Mouse (Mus musculus): ENCODE results near the gene Acoxl. TPM values are rescaled to one million over a fixed set of nuclear protein-coding genes. Genes with fewer than 3 reads are reported as not detected.

Acoxl gene
- polyA plus RNA-seq, 1 experiment = not detected

- no peaks in the 10 kb centered on the region for H3K27me3 ChIP-seq (ENCODE audit: control insufficient read depth, insufficient read depth, low read length)
- no peaks in the 10 kb centered on the region for H3K4me1 ChIP-seq (ENCODE audit: control insufficient read depth, insufficient read depth, low read length)
- TF ChIP-seq CTCF (IDR thresholded peaks at IDR 0.05; ENCODE audit: borderline replicate concordance, insufficient read depth, low read depth, low read length) (no peak), POLR2A (IDR thresholded peaks at IDR 0.05; ENCODE audit: borderline replicate concordance, insufficient read depth, low read length) (no peak)
- H3K27ac ChIP-seq (ENCODE audit: insufficient read depth, low read length) = no peak overlapping the region
- peak in 1 of 2 experiments; percentile 11 for DNase-seq
- no peak overlapping the region for H3K4me3 ChIP-seq (replicated peaks; ENCODE audit: insufficient read depth, low read depth, low read length)
- WGBS = 48% methylated on average over 6 of the region's 6 CpGs
Measured at GRCm38 (mm10) chr2:127990856-127991479, 152.3 kb downstream of the Acoxl start.

DNA sequence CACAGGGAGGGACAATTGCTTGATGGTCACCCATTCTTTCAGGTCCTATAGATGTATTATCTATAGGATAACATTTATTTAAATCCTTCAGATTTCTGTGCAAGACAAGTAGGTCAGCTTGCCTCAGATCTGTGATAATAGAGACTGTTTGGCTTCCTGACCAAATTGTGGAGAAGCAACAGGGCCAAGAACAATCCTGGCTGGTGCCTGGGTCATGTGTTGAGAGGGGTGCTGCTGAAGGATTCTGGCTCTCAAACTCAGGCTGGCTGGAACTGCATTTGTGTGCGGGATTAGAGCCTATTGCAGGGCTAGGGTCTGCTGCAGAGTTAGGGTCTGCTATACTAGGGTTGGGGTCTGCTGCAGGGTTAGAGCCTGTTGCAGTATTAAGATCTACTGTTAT is 153.0 kb downstream of the Acoxl start:
- Histone ChIP-seq H3K27me3 (ENCODE audit: control insufficient read depth, insufficient read depth, low read length) (no peaks in the 10 kb centered on the region), H3K4me1 (ENCODE audit: control insufficient read depth, insufficient read depth, low read length) (no peaks in the 10 kb centered on the region), H3K27ac (ENCODE audit: insufficient read depth, low read length) (no peak overlapping the region), H3K4me3 (replicated peaks; ENCODE audit: insufficient read depth, low read depth, low read length) (no peak overlapping the region)
- DNase-seq = no peak
- 78% methylated on average over 1 of the region's 1 CpGs for WGBS
- TF ChIP-seq CTCF (IDR thresholded peaks at IDR 0.05; ENCODE audit: borderline replicate concordance, insufficient read depth, low read depth, low read length) (no peak), POLR2A (IDR thresholded peaks at IDR 0.05; ENCODE audit: borderline replicate concordance, insufficient read depth, low read length) (no peak)

GRCm38 (mm10) chr2:128008662-128009423 is 170.2 kb downstream of the Acoxl start:
- TF ChIP-seq POLR2A (IDR thresholded peaks at IDR 0.05; ENCODE audit: borderline replicate concordance, insufficient read depth, low read length) (no peak), CTCF (IDR thresholded peaks at IDR 0.05; ENCODE audit: borderline replicate concordance, insufficient read depth, low read depth, low read length) (no peak)
- DNase-seq = no peak
- H3K27me3 ChIP-seq (ENCODE audit: control insufficient read depth, insufficient read depth, low read length) = no peaks in the 10 kb centered on the region
- H3K4me3 ChIP-seq (replicated peaks; ENCODE audit: insufficient read depth, low read depth, low read length) = no peak overlapping the region
- no peaks in the 10 kb centered on the region for H3K4me1 ChIP-seq (ENCODE audit: control insufficient read depth, insufficient read depth, low read length)
- H3K27ac ChIP-seq (ENCODE audit: insufficient read depth, low read length) = no peak overlapping the region
- WGBS = 96% methylated on average over 17 of the region's 17 CpGs

GRCm38 (mm10) chr2:128014613-128015012 is 175.9 kb downstream of the Acoxl start:
- no peak overlapping the region for H3K4me3 ChIP-seq (replicated peaks; ENCODE audit: insufficient read depth, low read depth, low read length)
- 68% methylated on average over 2 of the region's 2 CpGs for WGBS
- no peak overlapping the region for H3K27ac ChIP-seq (ENCODE audit: insufficient read depth, low read length)
- H3K27me3 ChIP-seq (ENCODE audit: control insufficient read depth, insufficient read depth, low read length) = no peaks in the 10 kb centered on the region
- no peak for TF ChIP-seq POLR2A (IDR thresholded peaks at IDR 0.05; ENCODE audit: borderline replicate concordance, insufficient read depth, low read length)
- TF ChIP-seq CTCF (IDR thresholded peaks at IDR 0.05; ENCODE audit: borderline replicate concordance, insufficient read depth, low read depth, low read length) = no peak
- H3K4me1 ChIP-seq (ENCODE audit: control insufficient read depth, insufficient read depth, low read length) = no peaks in the 10 kb centered on the region
- no peak for DNase-seq

- no peak for TF ChIP-seq CTCF (IDR thresholded peaks at IDR 0.05; ENCODE audit: borderline replicate concordance, insufficient read depth, low read depth, low read length)
- TF ChIP-seq POLR2A (IDR thresholded peaks at IDR 0.05; ENCODE audit: borderline replicate concordance, insufficient read depth, low read length) = no peak
- WGBS = 59% methylated on average over 8 of the region's 8 CpGs
- H3K4me3 ChIP-seq (replicated peaks; ENCODE audit: insufficient read depth, low read depth, low read length) = no peak overlapping the region
- no peaks in the 10 kb centered on the region for H3K27me3 ChIP-seq (ENCODE audit: control insufficient read depth, insufficient read depth, low read length)
- H3K4me1 ChIP-seq (ENCODE audit: control insufficient read depth, insufficient read depth, low read length) = no peaks in the 10 kb centered on the region
- H3K27ac ChIP-seq (ENCODE audit: insufficient read depth, low read length) = no peak overlapping the region
- no peak for DNase-seq
Measured at GRCm38 (mm10) chr2:128015602-128016001, 176.9 kb downstream of the Acoxl start.

DNA sequence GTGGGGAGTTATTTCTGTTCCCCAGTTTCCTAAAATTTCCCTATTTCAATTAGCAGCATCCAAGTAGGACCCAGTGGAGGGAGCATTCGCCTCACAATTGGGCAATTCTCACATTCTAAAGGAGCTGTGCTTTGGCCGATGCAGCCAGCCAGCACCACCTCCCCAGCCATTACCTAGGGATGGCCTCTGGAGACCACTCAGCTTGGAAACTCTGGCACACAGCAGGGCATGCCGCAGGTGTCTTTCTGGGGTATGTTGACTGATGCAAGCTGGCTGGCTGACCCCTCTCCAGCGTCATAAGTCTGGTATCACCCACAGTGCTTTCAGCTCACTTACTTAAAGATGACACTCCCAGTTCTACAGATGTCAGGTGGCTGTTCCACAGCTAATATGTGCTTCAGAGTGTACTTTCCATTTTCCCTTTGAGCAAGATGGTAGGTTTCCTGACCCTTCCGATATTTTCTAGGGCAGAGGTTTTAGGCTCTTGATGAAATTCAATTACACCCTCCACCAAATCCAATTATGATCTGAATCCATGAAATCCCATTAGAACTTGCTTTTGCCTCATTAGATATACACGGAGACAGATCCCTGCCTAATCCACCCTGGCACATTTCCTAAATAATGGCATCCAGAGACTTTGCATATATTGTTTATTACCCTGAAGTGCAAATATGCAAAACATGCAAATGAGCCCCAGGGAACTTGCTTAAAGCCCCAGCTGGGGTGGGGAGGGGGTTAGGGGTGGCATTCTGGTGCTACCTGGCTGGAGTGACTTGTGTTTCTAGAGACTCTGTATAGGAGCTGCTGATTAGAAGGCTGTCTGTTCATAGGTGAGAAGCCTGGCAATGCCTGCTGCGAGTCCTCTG is 181.6 kb downstream of the Acoxl start:
- Histone ChIP-seq H3K4me3 (replicated peaks; ENCODE audit: insufficient read depth, low read depth, low read length) (no peak overlapping the region), H3K27ac (ENCODE audit: insufficient read depth, low read length) (no peak overlapping the region), H3K4me1 (ENCODE audit: control insufficient read depth, insufficient read depth, low read length) (no peaks in the 10 kb centered on the region), H3K27me3 (ENCODE audit: control insufficient read depth, insufficient read depth, low read length) (no peaks in the 10 kb centered on the region; the same call in 1 of the 2 replicates)
- WGBS = 30% methylated on average over 7 of the region's 7 CpGs
- TF ChIP-seq POLR2A (IDR thresholded peaks at IDR 0.05; ENCODE audit: borderline replicate concordance, insufficient read depth, low read length) (no peak), CTCF (IDR thresholded peaks at IDR 0.05; ENCODE audit: borderline replicate concordance, insufficient read depth, low read depth, low read length) (no peak)
- DNase-seq = no peak

- TF ChIP-seq CTCF (IDR thresholded peaks at IDR 0.05; ENCODE audit: borderline replicate concordance, insufficient read depth, low read depth, low read length) (no peak), POLR2A (IDR thresholded peaks at IDR 0.05; ENCODE audit: borderline replicate concordance, insufficient read depth, low read length) (no peak)
- H3K27me3 ChIP-seq (ENCODE audit: control insufficient read depth, insufficient read depth, low read length) = no peaks in the 10 kb centered on the region; the same call in 1 of the 2 replicates
- H3K4me3 ChIP-seq (replicated peaks; ENCODE audit: insufficient read depth, low read depth, low read length) = no peak overlapping the region
- no peak overlapping the region for H3K27ac ChIP-seq (ENCODE audit: insufficient read depth, low read length)
- no peak for DNase-seq
- no peaks in the 10 kb centered on the region for H3K4me1 ChIP-seq (ENCODE audit: control insufficient read depth, insufficient read depth, low read length)
Measured at GRCm38 (mm10) chr2:128020908-128021193, 182.2 kb downstream of the Acoxl start.
